Comparison of ENCODE assay signal across 10 mouse cellular contexts in genomic region chr5:139734746-139735145, GRCm38 (mm10). TPM values are rescaled to one million over a fixed set of nuclear protein-coding genes. Genes with fewer than 3 reads are reported as not detected.
DNase-seq lines count a peak whose midpoint lies in the region; ATAC-seq and TF ChIP-seq lines count a peak whose summit lies in the region.
"Had no signal": no experiment of that assay in that cellular context is flagged by ENCODE, and none has a peak within 500 bp of the region (broad histone marks: within the 10 kb centered on the region; RNA-seq: fewer than 3 reads in every experiment).

No protein-coding gene starts in this region.

- H3K36me3 ChIP-seq in heart, embryonic 10.5 days: no peaks in the 10 kb centered on the region
- peaks cover 28% of the 10 kb centered on the region for H3K36me3 ChIP-seq in G1E (replicated peaks)
- H3K36me3 ChIP-seq in hindbrain, embryonic 12.5 days: no peaks in the 10 kb centered on the region
- H3K36me3 ChIP-seq in macrophage (ENCODE audit: inconsistent target): no peaks in the 10 kb centered on the region

- 75% methylated on average over 7 of the region's 7 CpGs for WGBS in heart, embryonic 10.5 days
- 74% methylated on average over 7 of the region's 7 CpGs for WGBS in hindbrain, embryonic 12.5 days
- WGBS in macrophage (ENCODE audit: missing documents): 14% methylated on average over 7 of the region's 7 CpGs

- ATAC-seq in G1E (ENCODE audit: extremely low read depth, insufficient number of reproducible peaks, low FRiP score, poor library complexity, severe bottlenecking): no peak
- ATAC-seq in hindbrain, embryonic 12.5 days (ENCODE audit: low FRiP score): no peak
- no peak for ATAC-seq in megakaryocyte-erythroid progenitor cell, adult 5-6 weeks (replicated peaks; ENCODE audit: low FRiP score, low TSS enrichment, poor library complexity, severe bottlenecking)

- H3K9me3 ChIP-seq in heart, embryonic 10.5 days: no peaks in the 10 kb centered on the region
- H3K9me3 ChIP-seq in G1E (replicated peaks): no peaks in the 10 kb centered on the region
- H3K9me3 ChIP-seq in hindbrain, embryonic 12.5 days (replicated peaks): no peaks in the 10 kb centered on the region

- H3K4me2 ChIP-seq in hindbrain, embryonic 12.5 days (replicated peaks): peak overlapping the region; percentile 76

- peaks cover 66% of the 10 kb centered on the region for H3K4me1 ChIP-seq in heart, embryonic 10.5 days
- H3K4me1 ChIP-seq in G1E (ENCODE audit: insufficient read depth, low read depth, low read length): peaks cover 96% of the 10 kb centered on the region
- peaks cover 43% of the 10 kb centered on the region for H3K4me1 ChIP-seq in hindbrain, embryonic 12.5 days

- no peak overlapping the region for H3K9ac ChIP-seq in hindbrain, embryonic 12.5 days

- peaks cover 52% of the 10 kb centered on the region for H3K27me3 ChIP-seq in heart, embryonic 10.5 days (ENCODE audit: insufficient read depth, poor library complexity, severe bottlenecking)
- no peaks in the 10 kb centered on the region for H3K27me3 ChIP-seq in G1E (ENCODE audit: insufficient read depth, low read length)
- H3K27me3 ChIP-seq in hindbrain, embryonic 12.5 days: peaks cover 20% of the 10 kb centered on the region
- H3K27me3 ChIP-seq: CH12.LX had no signal

- DNase-seq in heart, embryonic 10.5 days (ENCODE audit: low spot score): no peak
- DNase-seq in heart, postnatal 10 days: no peak
- DNase-seq in G1E (ENCODE audit: low spot score): peak; percentile 43
- no peak for DNase-seq in layer of hippocampus, postnatal 36 days
- DNase-seq in urinary bladder, adult 18-20 months (ENCODE audit: low spot score in 2 of 2): no peak
- DNase-seq: kidney, adult 11 months had no signal

- intact Hi-C loops in heart, postnatal 10 days (cut with DNase I): no loop called here

- peak overlapping the region; percentile 85 for H3K27ac ChIP-seq in heart, embryonic 10.5 days
- H3K27ac ChIP-seq in hindbrain, embryonic 12.5 days: no peak overlapping the region
- peak overlapping the region; percentile 66 for H3K27ac ChIP-seq in macrophage

- H3K79me2 ChIP-seq in macrophage (ENCODE audit: inconsistent target): peaks cover 52% of the 10 kb centered on the region

- peak overlapping the region; percentile 71 for H3K4me3 ChIP-seq in heart, embryonic 10.5 days
- H3K4me3 ChIP-seq in G1E (ENCODE audit: low read depth, low read length) (peak overlapping the region; percentile 77), macrophage (ENCODE audit: inconsistent target) (peak overlapping the region; percentile 57)
- 0 out of 2 replicates have a peak overlapping the region, but pooled peaks have one; percentile 50 for H3K4me3 ChIP-seq in hindbrain, embryonic 12.5 days

- no peak for TF ChIP-seq CTCF in G1E (IDR thresholded peaks at IDR 0.05; ENCODE audit: low read depth, low read length)

RNA-seq across cellular contexts. Expression of gene Micall2, which starts 1.4 kb away (rescaled TPM):
- 4.1 and 5.7 TPM in 2 replicates for polyA plus RNA-seq in heart, embryonic 10.5 days (2016; fragmentation: Nextera tagmentation; extraction: Ambion mirVana)
- total RNA-seq in heart, postnatal 10 days (2021): 1 to 10 TPM; 4.1 to 6.6 TPM
- total RNA-seq in G1E (2014; fragmentation: Nextera tagmentation) (12.8 and 21.7 TPM in 2 replicates), G1E (2017) (8.0 and 8.5 TPM in 2 replicates)
- polyA plus RNA-seq in G1E (2012) (22.4 and 26.3 TPM in 2 replicates), macrophage (2018) (3.8 to 12.7 TPM (median 7.4 TPM) in 3 replicates)
- 8.2 and 8.6 TPM in 2 replicates for polyA plus RNA-seq in hindbrain, embryonic 12.5 days (2016; fragmentation: Nextera tagmentation; extraction: Ambion mirVana)
- 100 to 1,000 TPM in 1 of 26 experiments, 10 to 100 TPM in 25; 10.5 to 143 (median 27.1) TPM for total RNA-seq in macrophage (2018; cell fraction: chromatin; rRNA removed)
- 10 to 100 TPM in 11 of 26 experiments, 1 to 10 TPM in 15; 4.8 to 23.2 (median 9.4) TPM for total RNA-seq in macrophage (2018; cell fraction: cytosol; rRNA removed)
- 10 to 100 TPM in 20 of 26 experiments, 1 to 10 TPM in 6; 5.0 to 46.3 (median 14.8) TPM for total RNA-seq in macrophage (2018; cell fraction: nucleus; rRNA removed)
- total RNA-seq in layer of hippocampus, postnatal 36 days (2021): 1 to 10 TPM; 1.2 to 1.9 TPM
- total RNA-seq in megakaryocyte-erythroid progenitor cell, adult 5-6 weeks (2014; fragmentation: Nextera tagmentation): 13.2 and 13.9 TPM in 2 replicates
- total RNA-seq in megakaryocyte-erythroid progenitor cell, adult 5-6 weeks (2017): 2.6 and 5.7 TPM in 2 replicates

RNA-seq across cellular contexts. Expression of gene Ints1, which starts 40.7 kb away (rescaled TPM):
- polyA plus RNA-seq in heart, embryonic 10.5 days (2016; fragmentation: Nextera tagmentation; extraction: Ambion mirVana): 30.3 and 31.3 TPM in 2 replicates
- 10 to 100 TPM; 43.5 to 43.6 TPM for total RNA-seq in heart, postnatal 10 days (2021)
- total RNA-seq in G1E (2014; fragmentation: Nextera tagmentation) (67.6 and 84.0 TPM in 2 replicates), G1E (2017) (22.1 and 25.2 TPM in 2 replicates)
- polyA plus RNA-seq in G1E (2012) (108 and 115 TPM in 2 replicates), macrophage (2018) (14.7 to 19.1 TPM (median 17.1 TPM) in 3 replicates)
- 32.8 and 37.7 TPM in 2 replicates for polyA plus RNA-seq in hindbrain, embryonic 12.5 days (2016; fragmentation: Nextera tagmentation; extraction: Ambion mirVana)
- 100 to 1,000 TPM in 12 of 26 experiments, 10 to 100 TPM in 14; 35.7 to 154 (median 94.9) TPM for total RNA-seq in macrophage (2018; cell fraction: chromatin; rRNA removed)
- total RNA-seq in macrophage (2018; cell fraction: cytosol; rRNA removed): 10 to 100 TPM; 10.3 to 26.7 (median 18.2) TPM
- 10 to 100 TPM; 18.8 to 86.4 (median 44.8) TPM for total RNA-seq in macrophage (2018; cell fraction: nucleus; rRNA removed)
- 10 to 100 TPM; 86.4 to 91.9 TPM for total RNA-seq in layer of hippocampus, postnatal 36 days (2021)
- total RNA-seq in megakaryocyte-erythroid progenitor cell, adult 5-6 weeks (2014; fragmentation: Nextera tagmentation): 106 and 117 TPM in 2 replicates
- 33.9 and 34.7 TPM in 2 replicates for total RNA-seq in megakaryocyte-erythroid progenitor cell, adult 5-6 weeks (2017)

RNA-seq across cellular contexts. Expression of gene Mafk, which starts 56.6 kb away (rescaled TPM):
- 20.7 and 25.1 TPM in 2 replicates for polyA plus RNA-seq in heart, embryonic 10.5 days (2016; fragmentation: Nextera tagmentation; extraction: Ambion mirVana)
- 10 to 100 TPM; 20.9 to 25.8 TPM for total RNA-seq in heart, postnatal 10 days (2021)
- total RNA-seq in G1E (2014; fragmentation: Nextera tagmentation): 6.6 and 14.6 TPM in 2 replicates
- 24.9 and 30.9 TPM in 2 replicates for total RNA-seq in G1E (2017)
- 34.5 and 39.6 TPM in 2 replicates for polyA plus RNA-seq in G1E (2012)
- 11.4 and 12.0 TPM in 2 replicates for polyA plus RNA-seq in hindbrain, embryonic 12.5 days (2016; fragmentation: Nextera tagmentation; extraction: Ambion mirVana)
- total RNA-seq in macrophage (2018; cell fraction: chromatin; rRNA removed): 100 to 1,000 TPM in 1 of 26 experiments, 10 to 100 TPM in 25; 23.0 to 116 (median 37.1) TPM
- total RNA-seq in macrophage (2018; cell fraction: cytosol; rRNA removed): 10 to 100 TPM; 22.0 to 77.2 (median 26.9) TPM
- 100 to 1,000 TPM in 1 of 26 experiments, 10 to 100 TPM in 25; 29.3 to 101 (median 41.7) TPM for total RNA-seq in macrophage (2018; cell fraction: nucleus; rRNA removed)
- 20.1 to 25.2 TPM (median 22.3 TPM) in 3 replicates for polyA plus RNA-seq in macrophage (2018)
- total RNA-seq in layer of hippocampus, postnatal 36 days (2021): 1 to 10 TPM; 7.3 to 8.2 TPM
- 23.8 and 24.3 TPM in 2 replicates for total RNA-seq in megakaryocyte-erythroid progenitor cell, adult 5-6 weeks (2014; fragmentation: Nextera tagmentation)
- 40.1 and 49.3 TPM in 2 replicates for total RNA-seq in megakaryocyte-erythroid progenitor cell, adult 5-6 weeks (2017)
